Mouse (Mus musculus) liver, embryonic 13.5 days (tissue): ENCODE results near the gene Slc8a1. TPM values are rescaled to one million over a fixed set of nuclear protein-coding genes. Genes with fewer than 3 reads are reported as not detected.

Experiments used
- ATAC-seq: fragments of 200-750 bp; cut with Nextera tagmentation; 2 replicates; pipeline ENCODE4 v1.8.0; 2017; ENCODE audit warnings: low read depth, mild to moderate bottlenecking, moderate number of reproducible peaks, moderate library complexity
- DNase-seq: peaks from one replicate; pipeline ENCODE4 v3.0.0; 2022
- H3K27ac ChIP-seq: fragments of 300-500 bp; sonication (generic); 2 replicates; pipeline ENCODE4 v1.5.1; 2015; ENCODE audit warnings: moderate library complexity, mild to moderate bottlenecking, inconsistent platforms
- H3K27me3 ChIP-seq: fragments of 300-500 bp; sonication (generic); 2 replicates; pipeline ENCODE4 v1.6.1; 2015; ENCODE audit warnings: mild to moderate bottlenecking, inconsistent platforms
- H3K36me3 ChIP-seq: fragments of 300-500 bp; sonication (generic); 2 replicates; pipeline ENCODE4 v1.6.1; 2015; ENCODE audit warnings: mild to moderate bottlenecking, inconsistent platforms
- H3K4me1 ChIP-seq: fragments of 300-500 bp; sonication (generic); replicated peaks from 2 replicates; pipeline ENCODE4 v1.6.1; 2015; ENCODE audit warnings: inconsistent platforms
- H3K4me2 ChIP-seq: fragments of 300-500 bp; sonication (generic); 2 replicates; pipeline ENCODE4 v1.6.1; 2015; ENCODE audit warnings: inconsistent platforms, mild to moderate bottlenecking, moderate library complexity
- H3K4me3 ChIP-seq: fragments of 300-500 bp; sonication (generic); replicated peaks from 2 replicates; pipeline ENCODE4 v1.5.1; 2015; ENCODE audit warnings: mild to moderate bottlenecking, inconsistent platforms
- H3K9ac ChIP-seq: fragments of 300-500 bp; sonication (generic); 2 replicates; pipeline ENCODE4 v1.6.1; 2015; ENCODE audit warnings: mild to moderate bottlenecking, inconsistent platforms
- H3K9me3 ChIP-seq: fragments of 300-500 bp; sonication (generic); replicated peaks from 2 replicates; pipeline ENCODE4 v1.6.1; 2016; ENCODE audit warnings: inconsistent platforms
- WGBS: fragments of 180-500 bp; shearing (Covaris S2); methylation state at CpG from one replicate; pipeline ENCODE4 v1.1.7; 2015; ENCODE audit not compliant: insufficient replicate concordance; 5-methylcytosine and 5-hydroxymethylcytosine counted together
- polyA plus RNA-seq: library from polyadenylated mRNA; unstranded; fragments of >200 nt; fragmentation: Nextera tagmentation; extraction: Ambion mirVana; gene quantifications from 2 replicates; pipeline ENCODE4 v1.2.1, GENCODE M21; 2015

The Slc8a1 gene
- polyA plus RNA-seq, 1 experiment from 2014 or later = 0.47 TPM

DNA sequence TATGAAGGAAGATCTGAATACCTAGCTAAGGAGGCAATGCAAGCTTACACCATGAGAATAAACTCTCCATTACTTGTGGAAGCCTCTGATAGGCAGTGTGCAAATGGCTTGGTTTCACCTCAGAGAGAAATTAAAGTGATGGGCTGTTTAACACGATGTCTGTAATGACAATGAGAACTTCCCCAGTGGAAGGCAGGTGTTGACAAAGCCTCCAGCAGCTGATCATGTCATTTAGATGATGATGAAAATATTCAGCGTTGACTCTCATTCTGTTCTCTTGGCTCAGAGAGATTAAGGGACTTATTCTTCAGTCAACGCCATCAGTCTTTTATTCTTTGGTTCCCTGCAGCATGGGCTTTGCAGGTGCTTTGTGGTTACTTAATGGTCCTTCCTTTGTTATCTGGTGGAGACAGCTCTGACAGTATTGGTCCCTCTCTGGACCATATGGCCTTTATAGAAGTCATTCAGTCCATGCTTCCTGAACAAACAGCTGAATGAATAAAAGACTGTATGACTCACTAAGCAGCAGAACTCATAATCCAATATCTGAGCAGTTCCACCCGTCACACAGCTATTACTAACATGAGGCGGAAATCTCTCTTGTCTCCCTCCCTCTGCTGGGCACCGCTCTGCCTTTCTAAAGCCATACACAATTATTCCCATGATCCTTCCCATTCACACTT, 184.0 kb downstream of the Slc8a1 start:
- H3K27ac ChIP-seq = no peak overlapping the region
- no peaks in the 10 kb centered on the region for H3K9me3 ChIP-seq
- 49% methylated on average over 6 of the region's 6 CpGs for WGBS
- no peaks in the 10 kb centered on the region for H3K4me1 ChIP-seq
- H3K9ac ChIP-seq = no peak overlapping the region
- no peak overlapping the region for H3K4me2 ChIP-seq
- ATAC-seq = no peak
- DNase-seq = no peak
- no peaks in the 10 kb centered on the region for H3K27me3 ChIP-seq
- no peak overlapping the region for H3K4me3 ChIP-seq
- H3K36me3 ChIP-seq = no peaks in the 10 kb centered on the region

- Histone ChIP-seq H3K4me3 (no peak overlapping the region), H3K36me3 (no peaks in the 10 kb centered on the region), H3K4me1 (no peaks in the 10 kb centered on the region), H3K9me3 (no peaks in the 10 kb centered on the region), H3K27me3 (no peaks in the 10 kb centered on the region), H3K4me2 (no peak overlapping the region), H3K9ac (no peak overlapping the region), H3K27ac (no peak overlapping the region)
- 59% methylated on average over 6 of the region's 6 CpGs for WGBS
- DNase-seq (no peak), ATAC-seq (no peak)
Measured at GRCm38 (mm10) chr17:81551856-81552635, 186.1 kb downstream of the Slc8a1 start.

DNA sequence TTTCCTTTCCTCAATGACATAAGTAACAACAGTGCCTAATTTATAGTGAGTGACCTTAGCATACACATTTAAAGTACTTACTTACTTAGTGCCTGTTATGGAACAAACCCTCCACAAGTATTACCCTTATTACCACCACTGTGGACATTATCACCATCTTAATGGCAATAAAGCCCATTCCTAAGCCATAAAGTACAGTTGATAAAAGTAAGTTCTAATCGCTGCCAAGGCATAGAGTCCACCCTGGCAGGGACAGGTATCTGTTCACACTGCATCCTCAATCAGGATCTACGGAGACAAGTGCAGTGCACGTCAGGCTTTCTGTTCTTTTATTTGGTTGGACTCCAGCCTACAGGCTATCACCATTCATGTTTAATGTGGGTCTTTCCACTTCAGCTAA, 187.3 kb downstream of the Slc8a1 start:
- Histone ChIP-seq H3K4me1 (no peaks in the 10 kb centered on the region), H3K36me3 (no peaks in the 10 kb centered on the region)
- ATAC-seq = no peak

DNA sequence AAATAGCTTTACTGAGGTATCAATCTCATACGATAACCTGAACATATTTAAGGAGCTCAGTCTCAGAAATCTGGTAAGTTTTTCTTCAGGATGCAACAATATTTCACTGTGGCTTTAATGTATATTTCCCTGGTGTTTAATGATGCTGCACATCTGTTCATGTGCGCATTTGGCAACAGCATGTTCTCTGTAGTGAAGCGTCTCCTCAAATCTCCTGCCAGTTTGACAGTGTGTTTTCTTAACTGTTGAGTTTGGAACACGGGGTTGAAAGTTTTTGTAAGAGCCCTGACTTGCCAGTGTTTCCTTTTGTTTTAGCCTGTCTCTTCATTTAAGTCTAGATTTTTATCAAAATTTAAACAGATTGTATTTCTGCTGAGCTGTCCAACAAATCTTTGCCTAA, 190.2 kb downstream of the Slc8a1 start:
- Histone ChIP-seq H3K9ac (no peak overlapping the region), H3K9me3 (no peaks in the 10 kb centered on the region), H3K4me3 (no peak overlapping the region), H3K27ac (no peak overlapping the region), H3K36me3 (no peaks in the 10 kb centered on the region), H3K4me2 (no peak overlapping the region), H3K4me1 (no peaks in the 10 kb centered on the region), H3K27me3 (no peaks in the 10 kb centered on the region)
- no peak for DNase-seq
- 67% methylated on average over 4 of the region's 4 CpGs for WGBS
- no peak for ATAC-seq

More for the DNA sequence above, 187.3 kb downstream of the Slc8a1 start:
- WGBS = 74% methylated on average over 3 of the region's 3 CpGs
- DNase-seq = no peak
- no peak overlapping the region for H3K27ac ChIP-seq
- no peak overlapping the region for H3K9ac ChIP-seq
- H3K9me3 ChIP-seq = no peaks in the 10 kb centered on the region
- no peak overlapping the region for H3K4me3 ChIP-seq
- H3K27me3 ChIP-seq = no peaks in the 10 kb centered on the region
- no peak overlapping the region for H3K4me2 ChIP-seq

DNA sequence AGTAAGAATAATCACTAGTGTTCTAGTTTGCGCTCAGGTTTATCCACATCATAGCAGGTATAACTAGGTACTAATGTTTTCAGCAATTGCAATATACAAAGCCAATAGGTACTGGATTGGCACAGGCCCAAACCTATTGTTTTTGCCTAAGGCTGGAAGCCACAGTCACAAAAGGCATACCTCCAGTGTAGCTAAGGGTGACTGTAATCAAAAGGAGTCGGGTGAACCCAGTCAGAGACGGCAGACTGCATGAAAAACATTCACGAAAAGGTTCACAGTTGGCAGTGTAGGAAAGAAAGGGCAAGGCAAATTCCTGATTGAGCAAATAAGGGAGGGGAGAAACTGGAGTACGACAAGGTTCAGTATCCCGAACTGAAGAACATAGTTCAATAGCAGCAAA, 191.7 kb downstream of the Slc8a1 start:
- Histone ChIP-seq H3K4me2 (no peak overlapping the region), H3K4me3 (no peak overlapping the region), H3K9ac (no peak overlapping the region), H3K36me3 (no peaks in the 10 kb centered on the region), H3K4me1 (no peaks in the 10 kb centered on the region), H3K27ac (no peak overlapping the region), H3K27me3 (no peaks in the 10 kb centered on the region), H3K9me3 (no peaks in the 10 kb centered on the region)
- DNase-seq = no peak
- whole genome bisulfite sequencing = 62% methylated on average over 6 of the region's 6 CpGs
- no peak for ATAC-seq

- Histone ChIP-seq H3K27me3 (no peaks in the 10 kb centered on the region), H3K4me1 (no peaks in the 10 kb centered on the region), H3K27ac (no peak overlapping the region), H3K9me3 (no peaks in the 10 kb centered on the region), H3K9ac (no peak overlapping the region), H3K36me3 (no peaks in the 10 kb centered on the region), H3K4me3 (no peak overlapping the region), H3K4me2 (no peak overlapping the region)
- no peak for ATAC-seq
- no peak for DNase-seq
- WGBS = 62% methylated on average over 5 of the region's 5 CpGs
Measured at GRCm38 (mm10) chr17:81546012-81546411, 192.2 kb downstream of the Slc8a1 start.

- WGBS = 72% methylated on average over 3 of the region's 3 CpGs
- H3K9me3 ChIP-seq = no peaks in the 10 kb centered on the region
- no peak overlapping the region for H3K4me3 ChIP-seq
- no peak overlapping the region for H3K4me2 ChIP-seq
- no peaks in the 10 kb centered on the region for H3K36me3 ChIP-seq
- H3K27ac ChIP-seq = no peak overlapping the region
- H3K4me1 ChIP-seq = no peaks in the 10 kb centered on the region
- DNase-seq (no peak), ATAC-seq (no peak)
- H3K27me3 ChIP-seq = no peaks in the 10 kb centered on the region
- no peak overlapping the region for H3K9ac ChIP-seq
Measured at GRCm38 (mm10) chr17:81544926-81545325, 193.3 kb downstream of the Slc8a1 start.

- no peaks in the 10 kb centered on the region for H3K4me1 ChIP-seq
- no peaks in the 10 kb centered on the region for H3K36me3 ChIP-seq
- ATAC-seq (no peak), DNase-seq (no peak)
- no peak overlapping the region for H3K4me3 ChIP-seq
- no peak overlapping the region for H3K27ac ChIP-seq
- H3K9ac ChIP-seq = no peak overlapping the region
- no peaks in the 10 kb centered on the region for H3K27me3 ChIP-seq
- no peak overlapping the region for H3K4me2 ChIP-seq
- WGBS = 67% methylated on average over 12 of the region's 12 CpGs
- H3K9me3 ChIP-seq = no peaks in the 10 kb centered on the region
Measured at GRCm38 (mm10) chr17:81542313-81543185, 195.6 kb downstream of the Slc8a1 start.

DNA sequence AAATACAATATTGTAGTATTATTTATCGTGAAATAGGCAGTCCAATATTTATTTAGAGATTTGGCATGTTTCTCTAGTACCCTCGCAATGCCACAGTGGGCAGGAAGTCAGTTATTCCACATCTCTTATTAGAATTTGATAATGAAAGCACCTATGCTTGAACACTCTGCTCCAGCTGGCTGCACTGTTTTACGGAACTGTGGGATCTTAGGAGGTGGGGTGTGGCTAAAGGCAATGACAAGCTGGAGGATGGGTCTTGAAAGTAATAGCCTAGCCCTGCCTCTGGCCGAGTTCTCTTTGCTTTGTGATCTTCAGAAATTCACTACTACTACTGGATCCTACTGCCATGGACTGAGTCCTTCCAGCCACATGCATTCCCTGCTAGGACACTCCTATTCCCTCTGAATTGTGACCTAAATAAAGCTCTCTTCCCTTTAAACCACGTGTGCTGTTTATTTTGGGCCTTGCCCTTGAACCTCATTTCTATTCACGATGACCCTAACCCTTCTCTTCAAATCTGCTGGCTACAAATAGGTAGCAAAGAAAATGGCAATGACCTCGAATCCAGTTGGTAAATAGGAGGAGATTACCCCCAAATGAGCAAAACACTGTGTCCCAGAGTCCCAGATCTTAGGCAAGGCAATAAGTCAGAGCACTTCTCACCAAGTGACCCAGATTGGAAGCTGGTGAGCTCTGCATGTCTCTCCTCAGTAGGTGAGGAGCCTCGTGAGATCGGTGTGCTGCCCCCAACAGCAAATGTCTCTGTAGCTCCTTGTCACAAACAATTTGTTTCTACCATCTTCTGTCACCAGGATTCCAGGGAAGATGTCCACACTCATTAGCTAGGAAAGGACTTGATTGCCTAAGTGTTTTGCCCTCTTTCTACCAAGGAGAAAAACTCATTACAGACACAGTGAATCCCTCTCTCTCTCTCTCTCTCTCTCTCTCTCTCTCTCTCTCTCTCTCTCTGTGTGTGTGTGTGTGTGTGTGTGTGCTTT, 199.7 kb downstream of the Slc8a1 start:
- 51% methylated on average over 9 of the region's 9 CpGs for WGBS
- DNase-seq (no peak), ATAC-seq (no peak)
- Histone ChIP-seq H3K9me3 (no peaks in the 10 kb centered on the region), H3K27me3 (no peaks in the 10 kb centered on the region), H3K4me1 (no peaks in the 10 kb centered on the region), H3K27ac (no peak overlapping the region), H3K4me3 (no peak overlapping the region), H3K36me3 (no peaks in the 10 kb centered on the region), H3K9ac (no peak overlapping the region), H3K4me2 (no peak overlapping the region)

DNA sequence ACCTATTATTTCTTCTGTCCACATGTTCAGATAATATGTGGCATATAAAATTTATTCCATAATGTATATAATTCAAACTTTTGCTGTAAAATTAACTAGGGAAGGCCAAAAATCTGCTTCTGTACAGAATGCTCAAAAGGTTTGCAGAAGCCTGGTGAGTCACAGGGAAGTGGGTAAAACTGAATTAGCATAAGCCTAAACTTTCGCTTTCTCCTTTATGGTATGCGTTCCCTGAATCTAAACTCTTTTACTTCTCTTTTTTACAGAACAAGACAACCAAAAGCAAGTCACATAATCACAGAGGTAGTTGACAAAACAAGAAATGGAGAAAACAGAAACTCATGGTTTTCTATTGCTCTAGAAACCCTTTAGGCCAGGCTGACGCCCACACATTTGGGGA, 202.1 kb downstream of the Slc8a1 start:
- WGBS = 69% methylated on average over 3 of the region's 3 CpGs
- Histone ChIP-seq H3K9me3 (no peaks in the 10 kb centered on the region), H3K27me3 (no peaks in the 10 kb centered on the region), H3K36me3 (no peaks in the 10 kb centered on the region), H3K27ac (no peak overlapping the region), H3K9ac (no peak overlapping the region), H3K4me3 (no peak overlapping the region), H3K4me1 (no peaks in the 10 kb centered on the region), H3K4me2 (no peak overlapping the region)
- no peak for DNase-seq
- ATAC-seq = no peak
